Mouse (Mus musculus): ENCODE measurements around the gene Ciao1. TPM values are rescaled to one million over a fixed set of nuclear protein-coding genes. Genes with fewer than 3 reads are reported as not detected.

The Ciao1 gene
- polyA plus RNA-seq, 1 experiment from 2014 or later = 31.0 TPM

DNA sequence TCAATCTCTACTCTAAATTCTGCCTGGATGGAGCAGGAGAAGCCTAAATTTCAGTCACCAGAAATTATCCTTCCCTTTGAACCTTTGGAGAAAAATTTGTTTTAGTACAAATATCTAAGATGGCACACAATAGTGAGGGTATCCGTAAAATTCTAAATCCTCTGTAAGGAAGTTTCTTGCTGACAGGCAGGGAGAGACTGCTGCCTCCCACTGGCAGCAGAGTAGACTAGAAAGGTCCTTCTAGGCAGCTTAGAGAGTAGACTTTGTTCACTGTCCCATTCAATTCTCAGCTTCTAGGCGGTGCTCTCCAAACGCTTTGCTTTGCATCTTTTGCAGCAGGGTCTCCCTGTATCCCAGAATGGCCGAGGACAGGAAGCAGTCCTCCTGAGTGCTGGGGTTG lies 20.2 kb upstream of the Ciao1 start:
- Histone ChIP-seq H3K4me3 (ENCODE audit: low read depth, low read length) (no peak overlapping the region), H3K4me1 (ENCODE audit: insufficient read depth) (peaks cover 6% of the 10 kb centered on the region), H3K27ac (ENCODE audit: low read depth) (no peak overlapping the region), H3K9ac (replicated peaks) (no peak overlapping the region; the same call in 1 of the 2 replicates), H3K27me3 (ENCODE audit: insufficient read depth, low read length) (no peaks in the 10 kb centered on the region), H3K9me3 (ENCODE audit: low read length) (no peaks in the 10 kb centered on the region), H3K4me2 (ENCODE audit: low read depth, low read length) (no peak overlapping the region), H3K36me3 (replicated peaks; ENCODE audit: insufficient read depth, low read length) (no peaks in the 10 kb centered on the region)
- DNase-seq (no peak), ATAC-seq (no peak)
- 63% methylated on average over 4 of the region's 4 CpGs for WGBS (ENCODE audit: insufficient replicate concordance)
- 0 out of 2 replicates have a peak, but pooled peaks have one; percentile 20 for TF ChIP-seq CTCF (IDR thresholded peaks at IDR 0.05; ENCODE audit: low read depth)
- no peak for TF ChIP-seq EP300 (IDR thresholded peaks at IDR 0.05; ENCODE audit: low read depth)

DNA sequence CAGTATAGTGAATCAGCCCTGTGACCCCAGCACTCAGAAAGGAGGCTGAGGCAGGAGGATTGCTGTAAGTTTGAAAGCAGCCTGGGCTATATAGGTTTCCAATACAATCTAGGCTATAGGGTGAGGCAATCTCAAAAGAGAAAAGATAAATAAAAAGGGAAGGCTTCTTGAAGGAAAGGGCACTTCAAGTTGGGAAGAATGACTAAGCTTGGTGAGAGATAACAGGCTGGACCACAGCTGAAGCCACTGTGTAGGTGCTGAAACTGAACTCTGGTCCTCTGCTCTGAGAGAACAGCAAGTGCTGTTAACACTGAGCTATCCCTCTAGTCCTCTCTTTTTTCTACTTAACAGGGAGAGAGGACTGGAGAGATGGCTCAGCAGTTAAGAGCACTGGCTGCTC lies 14.9 kb upstream of the Ciao1 start:
- Histone ChIP-seq H3K27ac (ENCODE audit: low read depth) (no peak overlapping the region), H3K4me1 (ENCODE audit: insufficient read depth) (0 out of 2 replicates have a peak, but pooled peaks cover 4% of the 10 kb centered on the region), H3K27me3 (ENCODE audit: insufficient read depth, low read length) (no peaks in the 10 kb centered on the region), H3K9me3 (ENCODE audit: low read length) (no peaks in the 10 kb centered on the region), H3K4me2 (ENCODE audit: low read depth, low read length) (no peak overlapping the region), H3K4me3 (ENCODE audit: low read depth, low read length) (no peak overlapping the region), H3K9ac (replicated peaks) (no peak overlapping the region), H3K36me3 (replicated peaks; ENCODE audit: insufficient read depth, low read length) (peaks cover 25% of the 10 kb centered on the region)
- ATAC-seq (no peak), DNase-seq (no peak)
- TF ChIP-seq CTCF (IDR thresholded peaks at IDR 0.05; ENCODE audit: low read depth) (no peak), EP300 (IDR thresholded peaks at IDR 0.05; ENCODE audit: low read depth) (no peak)

DNA sequence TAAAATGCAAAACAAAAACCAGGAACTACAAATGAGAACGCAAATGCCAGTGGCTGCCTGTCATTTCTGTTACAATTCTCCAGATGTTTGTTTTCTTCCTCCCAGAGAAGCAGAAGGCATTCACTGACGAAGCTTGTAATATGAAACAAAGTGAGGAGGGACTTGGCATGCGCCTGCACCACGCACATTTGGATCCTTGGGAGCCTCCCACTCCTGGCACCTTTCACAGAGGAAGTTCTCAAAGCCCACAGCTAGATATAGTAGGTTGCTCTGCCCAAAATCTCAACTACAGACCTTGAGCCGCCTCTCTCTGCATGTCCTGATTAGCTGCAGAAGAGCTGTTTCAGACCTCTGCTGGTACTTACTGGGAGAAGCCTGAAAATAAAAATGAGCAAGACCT lies 11.7 kb upstream of the Ciao1 start:
- WGBS (ENCODE audit: insufficient replicate concordance) = 78% methylated on average over 5 of the region's 5 CpGs
- Histone ChIP-seq H3K27ac (ENCODE audit: low read depth) (no peak overlapping the region), H3K9ac (replicated peaks) (no peak overlapping the region), H3K4me2 (ENCODE audit: low read depth, low read length) (no peak overlapping the region), H3K27me3 (ENCODE audit: insufficient read depth, low read length) (no peaks in the 10 kb centered on the region), H3K9me3 (ENCODE audit: low read length) (no peaks in the 10 kb centered on the region), H3K4me1 (ENCODE audit: insufficient read depth) (0 out of 2 replicates have a peak, but pooled peaks cover 4% of the 10 kb centered on the region), H3K36me3 (replicated peaks; ENCODE audit: insufficient read depth, low read length) (peaks cover 43% of the 10 kb centered on the region), H3K4me3 (ENCODE audit: low read depth, low read length) (no peak overlapping the region)
- no peak for TF ChIP-seq CTCF (IDR thresholded peaks at IDR 0.05; ENCODE audit: low read depth)
- TF ChIP-seq EP300 (IDR thresholded peaks at IDR 0.05; ENCODE audit: low read depth) = no peak
- no peak for DNase-seq
- ATAC-seq = no peak

DNA sequence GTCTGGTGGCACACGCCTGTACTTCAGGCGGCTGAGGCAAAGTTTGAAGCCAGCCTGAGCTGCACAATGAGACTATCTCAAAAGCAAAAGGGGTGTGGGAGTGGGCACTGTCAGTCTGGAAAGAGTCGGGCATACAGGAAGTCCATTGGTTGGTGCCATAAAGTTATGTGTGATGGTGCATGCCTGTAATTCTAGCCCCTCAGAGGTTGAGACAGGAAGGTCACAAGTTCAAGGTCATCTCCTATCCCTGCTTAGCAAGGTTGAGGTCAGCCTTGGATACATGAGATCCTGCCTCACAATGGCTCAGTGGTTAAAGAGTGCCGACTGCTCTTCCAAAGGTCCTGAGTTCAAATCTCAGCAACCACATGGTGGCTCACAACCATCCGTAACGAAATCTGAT lies 7.7 kb upstream of the Ciao1 start:
- no peak for ATAC-seq
- H3K36me3 ChIP-seq (replicated peaks; ENCODE audit: insufficient read depth, low read length) = peaks cover 46% of the 10 kb centered on the region
- H3K9ac ChIP-seq (replicated peaks) = no peak overlapping the region
- 82% methylated on average over 6 of the region's 6 CpGs for WGBS (ENCODE audit: insufficient replicate concordance)
- H3K4me1 ChIP-seq (ENCODE audit: insufficient read depth) = peaks cover 8% of the 10 kb centered on the region; the same call in 1 of the 2 replicates
- no peaks in the 10 kb centered on the region for H3K9me3 ChIP-seq (ENCODE audit: low read length)
- no peak for TF ChIP-seq EP300 (IDR thresholded peaks at IDR 0.05; ENCODE audit: low read depth)
- H3K27me3 ChIP-seq (ENCODE audit: insufficient read depth, low read length) = no peaks in the 10 kb centered on the region
- no peak overlapping the region for H3K4me2 ChIP-seq (ENCODE audit: low read depth, low read length)
- DNase-seq = no peak
- no peak overlapping the region for H3K4me3 ChIP-seq (ENCODE audit: low read depth, low read length)
- no peak overlapping the region for H3K27ac ChIP-seq (ENCODE audit: low read depth)

DNA sequence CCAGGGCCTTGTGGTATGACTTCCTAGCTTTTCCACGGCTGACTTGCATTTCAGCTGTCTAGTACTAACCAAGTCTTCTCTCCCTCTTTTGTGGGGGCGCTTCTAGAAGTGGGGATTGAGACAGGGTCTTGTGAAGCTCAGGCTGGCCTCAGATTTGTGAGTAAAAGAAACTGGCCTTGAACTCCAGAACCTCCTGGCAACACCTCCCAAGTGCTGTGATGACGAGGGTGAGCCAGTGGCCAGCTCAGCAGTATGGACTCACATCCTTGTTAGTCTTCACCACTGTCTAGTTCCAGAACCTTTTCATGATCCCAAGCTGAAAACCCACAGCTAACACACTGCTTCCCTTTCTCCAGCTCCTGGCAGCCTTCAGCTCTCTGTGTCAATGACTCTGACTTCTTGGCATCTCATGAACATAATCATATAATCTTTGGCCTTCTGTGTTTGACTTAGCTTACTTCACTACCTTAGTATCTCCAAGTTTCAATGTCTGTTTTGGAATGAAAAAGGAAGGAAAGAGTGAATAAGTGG lies 7.1 kb upstream of the Ciao1 start:
- Histone ChIP-seq H3K27ac (ENCODE audit: low read depth) (no peak overlapping the region), H3K4me1 (ENCODE audit: insufficient read depth) (peaks cover 9% of the 10 kb centered on the region), H3K4me3 (ENCODE audit: low read depth, low read length) (no peak overlapping the region), H3K9ac (replicated peaks) (no peak overlapping the region), H3K36me3 (replicated peaks; ENCODE audit: insufficient read depth, low read length) (peaks cover 42% of the 10 kb centered on the region), H3K4me2 (ENCODE audit: low read depth, low read length) (no peak overlapping the region), H3K27me3 (ENCODE audit: insufficient read depth, low read length) (no peaks in the 10 kb centered on the region), H3K9me3 (ENCODE audit: low read length) (no peaks in the 10 kb centered on the region)
- 82% methylated on average over 3 of the region's 3 CpGs for WGBS (ENCODE audit: insufficient replicate concordance)
- DNase-seq = no peak
- no peak for TF ChIP-seq CTCF (IDR thresholded peaks at IDR 0.05; ENCODE audit: low read depth)
- TF ChIP-seq EP300 (IDR thresholded peaks at IDR 0.05; ENCODE audit: low read depth) = no peak
- ATAC-seq = no peak

DNA sequence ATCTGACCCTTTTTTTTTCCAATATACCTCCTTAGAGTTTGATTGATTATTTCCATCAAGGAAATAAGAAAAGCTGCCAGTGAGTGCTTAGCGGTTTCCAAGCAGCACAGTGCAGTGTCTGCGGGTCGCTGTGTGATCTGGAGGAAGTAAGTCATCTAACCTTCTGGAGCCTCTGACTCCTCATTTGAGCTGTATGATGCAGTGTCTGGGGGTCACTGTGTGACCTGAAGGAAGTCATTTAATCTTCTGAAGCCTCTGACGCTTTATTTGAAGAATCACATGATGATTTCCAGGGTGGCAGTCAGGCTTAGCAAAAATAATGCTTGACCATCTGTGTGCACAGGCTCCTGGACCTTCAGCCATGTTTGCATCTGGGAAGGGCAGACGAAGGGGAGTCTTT lies 5.2 kb upstream of the Ciao1 start:
- 82% methylated on average over 5 of the region's 5 CpGs for WGBS (ENCODE audit: insufficient replicate concordance)
- H3K9me3 ChIP-seq (ENCODE audit: low read length) = no peaks in the 10 kb centered on the region
- H3K4me2 ChIP-seq (ENCODE audit: low read depth, low read length) = no peak overlapping the region
- H3K27ac ChIP-seq (ENCODE audit: low read depth) = no peak overlapping the region
- H3K9ac ChIP-seq (replicated peaks) = no peak overlapping the region
- H3K27me3 ChIP-seq (ENCODE audit: insufficient read depth, low read length) = no peaks in the 10 kb centered on the region
- DNase-seq (no peak), ATAC-seq (no peak)
- TF ChIP-seq EP300 (IDR thresholded peaks at IDR 0.05; ENCODE audit: low read depth) (no peak), CTCF (IDR thresholded peaks at IDR 0.05; ENCODE audit: low read depth) (no peak)
- no peak overlapping the region for H3K4me3 ChIP-seq (ENCODE audit: low read depth, low read length)
- peaks cover 24% of the 10 kb centered on the region for H3K36me3 ChIP-seq (replicated peaks; ENCODE audit: insufficient read depth, low read length)
- H3K4me1 ChIP-seq (ENCODE audit: insufficient read depth) = peaks cover 20% of the 10 kb centered on the region
